Mouse (Mus musculus): ENCODE data around the gene Arhgef10l.

DNA sequence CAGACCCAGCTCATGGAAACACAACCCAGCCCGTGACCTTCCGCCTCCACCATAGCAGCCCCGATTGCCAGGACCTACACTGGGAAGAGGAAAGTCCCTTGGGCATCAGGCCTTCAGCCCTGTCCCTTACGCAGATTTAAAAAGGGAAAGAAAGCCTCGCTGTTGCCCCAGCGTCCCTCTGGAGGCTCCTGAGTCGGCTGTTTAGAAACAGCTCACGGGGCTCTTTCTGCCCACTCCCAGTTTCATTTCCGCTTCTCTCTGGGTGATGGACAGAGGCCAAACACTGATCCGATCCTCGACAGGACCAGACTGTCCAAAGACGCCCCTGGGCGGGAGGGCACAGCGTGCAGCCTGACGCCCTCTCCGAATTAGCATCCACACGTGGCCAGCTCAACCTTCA is 93.4 kb downstream of the Arhgef10l start:
- no peak for TF ChIP-seq CTCF (IDR thresholded peaks at IDR 0.05; ENCODE audit: insufficient read depth, low read depth, low read length)
- TF ChIP-seq POLR2A (IDR thresholded peaks at IDR 0.05; ENCODE audit: insufficient read depth, low read depth, low read length) = no peak
